Mouse (Mus musculus): ENCODE data around the gene Clip1.
A peak's percentile ranks its signal among the peaks of the same experiment; 100 is the strongest.

Clip1 gene

DNA sequence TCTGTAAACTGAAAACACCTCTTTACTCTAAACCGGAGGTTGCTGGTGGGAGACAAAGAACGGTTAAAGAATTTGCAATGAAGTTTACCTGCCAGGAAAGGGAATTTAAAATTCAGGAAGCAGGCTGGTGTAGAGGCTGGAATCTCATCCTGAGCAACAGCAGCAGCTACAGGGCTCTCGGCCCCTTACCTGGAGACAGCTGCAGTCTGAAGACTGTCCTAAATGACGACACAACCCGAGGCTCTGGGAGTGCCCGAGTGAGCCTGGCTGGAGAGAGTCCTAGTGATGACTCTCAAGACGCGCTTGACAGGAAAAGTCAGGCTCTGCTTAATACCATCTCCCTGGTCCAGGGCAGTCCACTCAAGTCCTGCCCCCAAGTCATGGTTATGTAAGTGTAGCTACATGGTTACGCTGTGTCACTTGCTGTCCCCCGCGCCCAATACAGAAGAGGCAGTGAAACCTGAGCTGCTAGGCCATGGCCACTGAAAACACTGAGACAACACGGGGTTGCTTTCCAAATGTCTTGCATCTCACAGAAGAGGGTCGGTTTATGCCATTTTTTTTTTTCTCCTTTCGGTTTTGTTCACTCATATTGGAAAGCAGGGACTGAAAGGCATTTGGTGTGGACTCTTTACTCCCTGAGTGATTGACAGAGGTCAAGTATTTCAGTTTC is 13.5 kb downstream of the Clip1 start:
- DNase-seq (ENCODE audit: low read depth, low spot score), result no peak

DNA sequence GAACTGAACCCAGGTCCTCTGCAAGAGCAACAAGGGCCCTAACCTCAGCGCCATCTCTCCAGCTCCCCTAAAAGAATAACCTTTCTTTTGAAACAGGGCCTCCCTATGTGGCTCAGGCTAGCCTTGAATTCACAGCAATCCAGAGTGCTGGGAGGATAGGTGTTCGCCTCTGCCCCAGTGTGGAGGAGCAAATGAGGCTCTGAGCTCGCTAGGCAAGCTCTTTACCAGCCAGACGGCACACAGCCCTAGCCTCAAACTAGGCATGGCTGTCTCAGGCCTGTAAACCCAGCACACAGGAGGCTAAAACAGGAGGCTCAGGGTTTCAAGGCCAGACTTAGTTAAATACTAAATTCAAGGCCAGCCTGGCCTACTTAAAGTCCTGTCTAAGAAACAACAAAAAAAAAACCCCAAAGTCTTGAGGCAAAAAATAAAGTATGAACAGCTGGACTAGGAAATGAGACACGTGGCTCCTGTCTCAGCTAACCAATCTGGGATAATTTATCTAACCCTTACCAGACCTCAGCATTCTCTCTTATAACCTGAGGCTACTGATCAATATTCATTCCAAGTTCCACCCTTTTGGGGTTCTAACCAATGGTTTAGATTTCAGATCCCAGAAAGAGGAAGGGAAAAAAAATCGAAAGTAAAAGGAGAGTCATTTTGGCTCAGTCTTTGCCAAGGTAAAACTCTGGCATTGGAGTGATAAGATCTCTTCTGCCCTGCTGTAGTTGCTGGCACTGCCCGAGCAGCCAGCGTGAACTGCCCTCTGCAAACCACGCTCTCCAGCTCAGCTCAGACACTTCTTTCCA is 14.2 kb downstream of the Clip1 start:
- no peak for DNase-seq (ENCODE audit: low read depth, low spot score)

DNA sequence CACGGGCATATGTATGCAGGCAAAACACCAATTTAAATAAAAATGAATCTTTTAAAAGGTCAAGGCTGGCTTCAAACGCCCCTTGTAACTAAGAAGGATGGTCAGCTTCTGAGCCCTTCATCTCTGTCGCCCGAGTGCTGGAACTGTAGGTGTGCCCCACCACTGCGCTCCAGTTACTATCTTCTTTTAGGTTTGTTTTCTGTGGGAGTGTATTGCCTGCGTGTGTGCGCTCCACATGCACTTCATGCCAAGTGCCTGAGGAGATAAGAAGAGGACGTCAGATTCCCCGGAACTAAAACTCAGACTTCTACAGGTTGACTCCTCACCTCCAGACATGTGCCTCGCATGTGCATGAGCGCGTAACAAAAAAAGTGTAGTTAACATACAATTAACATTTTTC is 16.5 kb downstream of the Clip1 start:
- no peak for DNase-seq (ENCODE audit: low read depth, low spot score)

DNA sequence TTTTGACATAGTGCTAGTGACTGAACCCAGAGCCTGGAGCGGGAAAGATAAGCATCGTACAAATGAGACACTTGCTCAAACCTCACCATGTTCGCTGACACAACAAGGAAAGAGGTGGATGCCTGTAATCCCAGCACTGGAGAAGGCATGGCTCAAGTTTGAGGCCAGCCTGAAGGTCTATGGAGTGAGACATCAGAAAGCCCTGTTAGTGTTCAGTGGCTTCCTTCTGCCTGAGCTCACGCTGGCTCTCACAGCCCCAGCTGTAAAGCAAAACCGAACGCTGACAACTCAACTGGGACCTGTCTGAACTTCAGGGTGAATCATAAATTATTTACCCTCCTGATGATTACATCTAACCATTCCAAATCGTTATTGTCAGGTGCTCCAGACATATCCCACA is 18.5 kb downstream of the Clip1 start:
- DNase-seq (ENCODE audit: low read depth, low spot score), result no peak

DNA sequence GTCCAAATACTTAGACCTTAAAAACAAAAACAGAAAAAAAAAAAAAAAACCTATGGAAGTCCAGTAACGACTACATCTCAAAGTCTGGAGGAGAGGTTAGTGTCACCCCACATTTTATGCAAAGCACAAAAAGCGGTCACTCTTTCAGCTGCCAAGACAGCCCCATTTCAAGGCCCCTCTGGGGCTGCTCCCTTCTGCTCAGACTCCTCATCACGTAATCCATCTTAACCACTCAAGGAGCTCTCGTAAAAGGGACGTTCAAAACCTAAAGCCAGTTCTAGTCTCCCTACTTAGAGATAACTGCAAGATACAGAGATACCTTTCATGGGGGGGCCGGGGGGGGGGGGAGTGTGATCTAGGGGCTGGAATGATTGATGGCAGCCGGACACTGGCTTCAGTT is 20.1 kb downstream of the Clip1 start:
- no peak for DNase-seq (ENCODE audit: low read depth, low spot score)

DNA sequence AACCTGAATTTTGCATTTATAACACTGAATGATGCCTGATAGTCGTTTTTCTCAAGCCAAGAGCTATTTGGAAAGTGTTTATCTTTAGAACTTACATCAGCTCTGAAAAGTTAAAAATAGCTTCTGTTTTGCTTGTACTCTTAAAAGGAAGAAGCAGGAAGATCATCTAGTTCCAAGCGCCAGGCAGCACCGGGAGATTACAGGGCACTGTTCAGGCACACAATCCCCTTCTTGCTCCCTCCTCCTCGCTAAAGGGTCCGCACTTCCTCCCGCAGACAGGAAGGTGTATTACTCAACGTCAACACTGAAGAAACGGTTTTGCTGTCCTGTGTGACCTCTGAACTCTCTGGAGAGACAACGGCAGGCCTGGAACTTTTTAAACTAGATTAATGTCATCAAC is 22.4 kb downstream of the Clip1 start:
- DNase-seq (ENCODE audit: low read depth, low spot score), result no peak

DNA sequence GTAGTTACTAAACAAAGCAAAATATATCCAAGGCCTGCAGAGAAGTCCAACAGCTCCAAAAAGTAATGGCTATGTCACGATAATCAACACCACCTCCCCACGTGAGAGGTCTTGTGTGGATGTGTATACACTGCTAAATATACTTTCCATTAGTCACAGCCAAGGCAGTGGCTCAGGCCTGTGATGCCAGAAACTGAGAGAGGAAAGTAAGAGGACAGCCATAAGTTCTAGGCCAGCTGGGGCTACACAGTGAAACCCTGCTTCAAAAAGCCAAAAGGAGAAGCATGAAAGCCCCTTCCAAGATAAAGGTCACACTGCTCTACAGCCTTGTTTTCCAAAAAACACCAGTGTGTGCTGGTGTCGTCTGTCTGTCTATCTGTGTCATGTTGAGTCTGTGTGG is 22.8 kb downstream of the Clip1 start:
- no peak for DNase-seq (ENCODE audit: low read depth, low spot score)

DNA sequence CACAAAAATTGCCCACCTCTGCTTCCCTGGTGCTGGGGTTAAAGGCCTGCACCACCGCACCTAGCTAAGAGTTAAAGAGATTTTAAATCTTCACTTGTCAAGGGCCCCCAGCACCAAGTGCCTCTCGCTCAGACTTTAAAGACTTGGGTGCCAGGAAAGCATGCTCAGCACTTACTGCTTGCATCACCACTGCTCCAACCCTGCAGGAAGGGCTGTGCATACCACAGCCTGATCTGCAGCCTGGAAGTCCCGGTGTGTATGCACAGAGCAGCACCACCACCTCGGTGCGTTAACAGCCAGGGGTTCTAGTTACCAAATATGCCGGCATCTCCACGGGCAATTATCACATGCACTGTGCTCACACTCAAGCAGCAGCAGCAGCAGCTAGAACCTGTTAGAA is 26.8 kb downstream of the Clip1 start:
- no peak for DNase-seq (ENCODE audit: low read depth, low spot score)

DNA sequence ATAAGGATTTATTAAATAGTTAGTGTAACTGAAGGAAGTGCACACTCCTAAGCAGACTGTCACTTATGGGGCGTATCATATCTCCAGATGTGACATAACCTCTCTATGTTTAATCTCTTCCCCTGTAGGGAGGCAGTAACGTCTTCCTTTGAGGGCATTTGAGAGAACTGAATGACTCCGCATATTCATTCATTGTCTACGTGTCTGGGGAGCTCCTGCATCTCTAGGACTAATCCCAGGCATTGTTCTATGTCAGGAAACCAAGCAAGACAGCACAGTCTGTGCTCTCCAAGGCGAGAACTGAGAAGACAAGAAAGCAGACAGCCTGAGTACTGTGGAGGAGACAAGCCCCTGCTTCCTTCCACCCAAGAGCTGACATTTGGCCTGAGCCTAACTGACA is 29.5 kb downstream of the Clip1 start:
- DNase-seq (ENCODE audit: low read depth, low spot score), result peak; percentile 32

DNA sequence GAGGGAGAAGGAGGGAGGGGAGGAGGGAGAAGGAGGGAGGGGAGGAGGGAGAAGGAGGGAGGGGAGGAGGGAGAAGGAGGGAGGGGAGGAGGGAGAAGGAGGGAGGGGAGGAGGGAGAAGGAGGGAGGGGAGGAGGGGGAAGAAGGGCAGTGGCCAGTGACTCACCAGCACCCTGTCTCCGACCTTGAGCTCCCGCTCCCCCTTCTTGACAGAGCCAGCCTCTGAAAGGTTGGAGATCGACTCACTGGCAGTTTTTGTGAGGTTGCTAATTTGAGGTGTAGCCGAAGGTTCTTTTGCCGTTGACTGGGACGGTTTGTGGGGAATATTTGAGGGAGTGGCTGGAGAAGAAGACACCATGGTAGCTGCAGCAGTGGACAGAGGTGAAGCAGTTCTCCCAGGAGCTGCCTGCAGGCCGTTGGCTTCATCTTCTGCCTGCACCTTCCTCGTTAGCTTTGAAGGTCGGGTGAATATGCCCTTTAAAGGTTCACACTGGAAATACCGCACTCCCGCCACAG is 31.1 kb downstream of the Clip1 start:
- DNase-seq (ENCODE audit: low read depth, low spot score), result no peak

DNA sequence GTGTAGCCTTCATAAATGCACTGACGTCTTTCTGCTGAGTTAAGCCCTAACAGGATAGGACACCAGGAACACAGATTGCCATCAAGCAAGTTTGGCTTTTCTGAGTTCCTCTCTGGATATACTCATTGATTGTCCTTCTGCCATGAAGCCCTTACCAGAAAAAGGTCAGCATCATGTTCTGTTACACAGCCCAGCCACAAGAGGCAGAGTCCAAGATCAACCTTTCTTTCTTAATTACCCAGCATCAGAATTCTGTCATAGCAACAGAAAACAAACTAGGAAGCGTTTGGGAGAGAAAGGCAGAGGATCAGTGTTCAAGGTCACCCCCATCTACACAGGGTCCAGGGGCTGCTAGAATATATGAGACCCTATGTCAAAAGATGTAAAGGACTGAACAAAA is 33.6 kb downstream of the Clip1 start:
- DNase-seq (ENCODE audit: low read depth, low spot score), result no peak

DNA sequence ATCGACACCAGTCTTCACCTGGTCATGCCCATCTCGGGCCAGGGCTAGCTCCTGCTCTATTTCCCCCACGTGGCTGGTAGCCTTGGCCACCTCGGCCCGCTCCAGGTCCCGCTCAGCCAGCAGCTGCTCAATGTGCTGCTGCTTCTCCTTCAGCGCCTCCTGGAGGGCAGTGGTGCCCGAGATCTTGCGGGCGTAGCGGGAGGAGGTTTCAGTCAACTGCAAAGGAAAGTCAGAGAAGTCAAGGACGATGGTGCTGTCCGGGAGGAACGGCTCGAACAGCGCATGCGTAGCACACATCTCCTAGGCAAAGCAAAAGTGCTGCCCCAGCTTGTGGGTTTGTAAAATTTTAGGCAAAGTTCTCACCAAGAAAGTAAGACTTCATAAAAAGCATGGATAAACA is 42.0 kb downstream of the Clip1 start:
- peak; percentile 22 for DNase-seq (ENCODE audit: low read depth, low spot score)

DNA sequence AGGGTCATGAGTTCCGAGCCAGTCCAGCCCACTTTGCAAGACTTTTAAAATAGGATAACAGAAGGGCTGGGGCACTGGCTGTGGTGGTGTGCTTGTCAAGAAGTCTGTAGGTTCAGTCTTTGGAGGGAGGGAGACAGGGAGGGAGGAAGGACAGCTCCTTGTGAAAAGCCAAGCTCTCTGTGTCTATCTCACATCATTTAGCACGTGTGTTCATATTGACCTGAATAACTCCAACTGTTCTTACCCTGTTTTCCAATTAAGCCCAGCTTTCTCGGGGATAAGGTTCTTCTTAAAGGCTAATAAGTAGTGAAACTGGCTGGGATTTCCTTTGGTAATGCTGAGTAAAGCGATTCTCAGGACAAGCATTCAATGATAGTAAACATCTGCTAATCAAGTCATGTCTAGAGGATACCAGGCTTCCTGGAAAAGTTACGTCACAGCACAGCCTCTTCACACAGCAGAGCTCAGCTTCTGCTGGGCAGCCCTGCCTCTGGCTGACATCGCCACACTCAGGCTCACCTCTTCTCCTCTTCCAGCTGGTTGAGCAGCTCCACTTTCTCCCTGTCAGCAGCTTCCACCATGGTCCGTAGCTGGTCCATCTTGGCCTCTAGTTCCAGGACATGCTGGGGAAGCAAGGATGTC is 43.0 kb downstream of the Clip1 start:
- DNase-seq (ENCODE audit: low read depth, low spot score), result no peak

DNA sequence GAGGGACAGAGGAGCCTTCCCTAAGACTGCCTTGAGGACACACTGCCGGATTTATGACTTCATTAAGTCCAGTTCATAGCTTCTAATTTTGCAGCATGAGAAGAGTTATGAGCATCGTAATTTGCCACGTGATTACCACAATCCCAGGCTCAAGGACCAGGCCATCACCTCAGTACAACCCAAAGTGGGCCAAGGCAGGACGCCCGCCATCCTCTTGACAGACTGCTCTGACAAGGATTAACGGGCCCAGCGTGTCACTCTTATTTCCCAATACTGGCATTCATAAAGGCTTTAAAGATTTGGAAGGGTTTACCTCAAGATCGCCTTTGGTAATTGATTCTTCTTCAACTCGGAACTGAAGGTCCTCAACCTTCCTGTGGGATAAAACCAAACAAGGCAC is 44.2 kb downstream of the Clip1 start:
- DNase-seq (ENCODE audit: low read depth, low spot score), result no peak

DNA sequence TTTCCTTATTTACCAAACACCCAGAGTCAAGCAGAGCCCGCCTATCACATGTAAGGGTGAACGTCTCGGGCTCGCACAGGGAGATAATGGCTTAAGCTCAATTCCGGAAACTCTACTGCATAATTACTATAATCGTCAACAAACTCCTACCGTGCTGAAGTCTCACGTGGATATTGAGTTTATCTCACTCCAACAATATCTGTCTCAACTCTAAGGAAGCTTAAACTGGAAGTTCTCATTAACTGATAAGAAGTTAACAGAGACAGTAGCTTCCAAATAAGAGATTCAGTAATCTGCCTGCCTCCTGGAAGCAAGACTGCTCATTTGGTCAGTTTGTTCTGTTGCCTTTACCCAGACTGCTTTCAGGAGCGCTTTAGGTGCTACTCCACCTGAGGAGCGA is 53.2 kb downstream of the Clip1 start:
- no peak for DNase-seq (ENCODE audit: low read depth, low spot score)

DNA sequence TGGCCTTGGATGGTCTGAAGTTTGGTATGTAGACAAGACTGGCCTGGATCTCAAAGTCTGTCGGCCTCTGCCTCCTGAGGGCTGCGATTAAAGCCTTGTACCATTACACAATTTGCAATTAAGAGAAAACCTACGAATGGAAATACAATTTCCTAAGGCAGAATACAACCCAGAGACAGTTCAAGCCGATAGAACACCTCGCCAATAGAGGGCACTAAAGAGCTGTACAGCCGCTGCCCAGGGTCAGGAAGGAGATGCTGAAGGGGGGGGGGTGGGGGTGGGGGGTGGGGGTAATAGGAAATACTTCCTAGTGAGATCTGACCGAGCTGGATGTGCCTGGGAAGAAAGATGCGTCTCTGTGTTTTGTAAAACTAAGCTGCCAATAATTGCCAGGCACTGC is 57.8 kb downstream of the Clip1 start:
- peak; percentile 56 for DNase-seq (ENCODE audit: low read depth, low spot score)

DNA sequence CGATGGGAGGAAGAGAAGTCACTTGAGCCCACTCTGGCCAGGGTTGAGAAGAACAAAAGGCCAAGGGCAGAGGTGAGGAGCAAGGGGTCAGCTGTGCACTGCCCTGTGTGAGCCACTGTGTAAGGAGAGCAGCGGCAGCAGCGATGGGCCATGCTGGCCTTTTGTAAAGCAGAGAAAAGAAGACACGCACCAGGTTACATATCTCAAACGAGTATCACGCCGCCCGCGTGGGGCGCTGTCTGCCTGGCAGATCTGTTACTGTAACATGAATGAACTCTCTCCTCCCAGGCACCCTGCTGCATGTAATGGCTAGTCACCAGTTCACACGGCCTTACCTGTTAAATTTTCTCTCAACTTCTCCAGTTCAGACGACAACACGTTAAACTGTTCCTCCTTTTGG is 62.0 kb downstream of the Clip1 start:
- peak; percentile 78 for DNase-seq (ENCODE audit: low read depth, low spot score)

DNA sequence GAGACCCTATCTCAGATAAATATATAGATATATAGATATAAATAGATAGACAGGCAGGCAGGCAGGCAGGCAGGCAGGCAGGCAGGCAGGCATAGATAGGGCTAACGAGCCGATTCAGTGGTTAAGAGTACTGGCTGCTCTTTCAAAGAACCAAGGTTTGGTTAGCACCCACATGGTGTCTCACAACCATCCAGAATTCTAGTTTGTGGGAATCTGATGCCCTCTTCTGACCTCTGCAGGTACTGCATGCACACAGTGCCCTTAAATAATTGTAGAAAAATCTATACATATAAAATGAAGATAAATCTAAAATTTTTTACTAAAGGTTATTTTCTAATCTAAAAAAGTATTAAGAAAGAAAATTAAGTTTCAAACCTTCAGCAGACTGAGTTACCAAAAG is 65.9 kb downstream of the Clip1 start:
- DNase-seq (ENCODE audit: low read depth, low spot score), result peak; percentile 72

DNA sequence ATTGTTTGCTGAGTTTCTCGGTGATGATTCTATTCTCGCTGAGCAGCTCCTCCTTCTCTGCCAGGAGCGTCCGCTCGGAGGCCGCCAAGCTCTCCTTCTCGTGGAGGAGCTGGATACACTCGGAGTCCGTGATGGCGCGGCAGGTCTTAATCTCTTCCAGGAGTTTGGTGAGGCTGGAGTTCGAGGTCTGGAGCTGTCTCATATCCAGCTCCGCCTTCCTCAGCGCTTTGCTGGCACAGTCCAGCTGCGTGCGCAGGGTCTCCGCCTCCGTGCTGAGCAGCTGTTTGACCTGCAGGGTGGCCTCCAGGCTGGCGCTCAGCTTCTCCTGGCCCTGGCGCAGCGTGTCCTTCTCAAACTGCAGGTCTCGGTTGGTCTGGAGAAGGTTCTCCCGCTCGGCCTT is 70.2 kb downstream of the Clip1 start:
- DNase-seq (ENCODE audit: low read depth, low spot score), result peak; percentile 65

DNA sequence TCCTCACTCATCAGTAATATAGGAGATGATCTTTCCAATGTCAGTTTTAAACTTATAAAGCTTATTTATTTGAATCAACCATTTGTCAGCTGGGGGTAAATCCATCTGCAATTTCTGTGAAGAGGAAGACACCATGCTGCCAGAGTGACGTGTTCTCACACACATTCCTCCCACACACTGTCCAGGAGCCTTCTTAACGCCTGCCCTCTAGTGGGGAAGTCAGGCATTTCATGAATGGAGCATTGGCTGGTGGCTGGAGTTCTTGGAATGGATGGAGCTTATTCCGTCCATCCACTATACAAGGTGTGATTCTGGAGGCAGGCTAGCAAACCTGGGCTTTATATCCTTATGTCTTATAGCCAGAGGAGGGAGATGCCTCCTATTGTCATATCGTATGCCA is 74.6 kb downstream of the Clip1 start:
- peak; percentile 81 for DNase-seq (ENCODE audit: low read depth, low spot score)

DNA sequence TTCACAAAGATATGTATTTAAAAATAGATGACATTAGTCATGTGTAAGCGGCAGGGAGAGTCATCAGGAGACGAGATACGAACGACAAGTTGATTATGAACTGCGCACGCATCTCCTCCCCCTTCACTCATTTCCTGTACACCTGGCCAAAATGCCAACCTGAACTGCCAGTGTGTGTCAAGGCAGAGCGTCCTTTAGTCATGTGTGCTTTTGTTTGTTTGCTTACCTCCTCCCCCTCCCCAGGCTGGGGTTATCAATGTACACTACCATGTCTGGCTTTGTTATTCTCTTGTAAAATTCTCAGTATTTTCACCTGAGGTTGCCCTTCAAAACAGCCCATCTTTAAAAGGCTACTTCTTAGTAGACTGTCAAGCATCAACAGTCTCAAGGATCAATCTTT is 75.0 kb downstream of the Clip1 start:
- DNase-seq (ENCODE audit: low read depth, low spot score), result no peak

DNA sequence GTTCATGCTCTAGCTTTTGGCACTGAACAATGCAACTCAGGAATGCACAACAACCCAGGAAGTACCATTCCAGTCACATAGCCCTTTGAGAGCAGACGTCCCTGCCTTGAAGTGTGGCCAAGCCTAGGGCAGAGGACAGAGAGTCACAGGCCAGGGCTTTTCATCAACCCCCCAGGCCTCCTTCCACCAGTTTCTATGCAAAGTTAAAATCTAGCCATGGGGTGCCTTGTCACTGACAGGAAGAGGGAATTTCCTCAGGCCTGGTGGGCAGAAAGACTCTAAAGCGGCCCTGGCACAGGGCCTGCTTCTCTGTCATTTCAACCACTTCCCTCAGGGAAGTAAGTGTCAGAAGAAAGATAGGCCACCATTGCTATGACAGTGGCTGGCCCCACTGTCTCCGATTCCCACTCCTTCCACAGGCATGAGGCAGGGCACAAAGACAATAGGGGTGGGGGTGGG is 77.2 kb downstream of the Clip1 start:
- no peak for DNase-seq (ENCODE audit: low read depth, low spot score)

DNA sequence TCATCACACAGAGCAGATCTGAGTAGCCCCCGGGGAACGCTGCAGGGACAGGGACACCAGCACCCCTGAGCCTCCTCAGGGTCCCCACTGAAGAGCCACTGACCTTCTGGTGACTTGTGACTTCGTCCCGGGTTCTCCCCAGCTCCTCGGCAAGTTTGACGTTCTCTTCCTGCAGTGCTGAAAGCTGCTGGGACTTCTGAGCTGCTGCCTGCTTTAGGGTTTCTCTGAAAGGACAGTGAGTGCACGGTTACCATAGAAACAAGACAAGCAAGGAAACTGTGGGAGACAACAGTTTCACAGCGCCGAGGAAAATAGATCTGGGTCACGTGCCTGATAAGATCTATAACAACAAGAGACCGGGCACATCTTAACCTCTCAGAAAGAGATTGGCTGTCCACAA is 80.9 kb downstream of the Clip1 start:
- no peak for DNase-seq (ENCODE audit: low read depth, low spot score)

All from ZHBTc4 (cell line).